Mouse (Mus musculus) stomach, postnatal 0 days (tissue): Measurements from ENCODE around the gene App.
A peak's percentile ranks its signal among the peaks of the same experiment; 100 is the strongest.

Experiments
- CTCF ChIP-seq: IDR thresholded peaks from 2 replicates; pipeline ENCODE4 v1.5.1; 2016; ENCODE audit warnings: antibody characterized with exemption, low read depth, mild to moderate bottlenecking, moderate library complexity
- EP300 ChIP-seq: optimal IDR thresholded peaks from 2 replicates; pipeline ENCODE3; 2016; ENCODE audit warnings: antibody characterized with exemption

DNA sequence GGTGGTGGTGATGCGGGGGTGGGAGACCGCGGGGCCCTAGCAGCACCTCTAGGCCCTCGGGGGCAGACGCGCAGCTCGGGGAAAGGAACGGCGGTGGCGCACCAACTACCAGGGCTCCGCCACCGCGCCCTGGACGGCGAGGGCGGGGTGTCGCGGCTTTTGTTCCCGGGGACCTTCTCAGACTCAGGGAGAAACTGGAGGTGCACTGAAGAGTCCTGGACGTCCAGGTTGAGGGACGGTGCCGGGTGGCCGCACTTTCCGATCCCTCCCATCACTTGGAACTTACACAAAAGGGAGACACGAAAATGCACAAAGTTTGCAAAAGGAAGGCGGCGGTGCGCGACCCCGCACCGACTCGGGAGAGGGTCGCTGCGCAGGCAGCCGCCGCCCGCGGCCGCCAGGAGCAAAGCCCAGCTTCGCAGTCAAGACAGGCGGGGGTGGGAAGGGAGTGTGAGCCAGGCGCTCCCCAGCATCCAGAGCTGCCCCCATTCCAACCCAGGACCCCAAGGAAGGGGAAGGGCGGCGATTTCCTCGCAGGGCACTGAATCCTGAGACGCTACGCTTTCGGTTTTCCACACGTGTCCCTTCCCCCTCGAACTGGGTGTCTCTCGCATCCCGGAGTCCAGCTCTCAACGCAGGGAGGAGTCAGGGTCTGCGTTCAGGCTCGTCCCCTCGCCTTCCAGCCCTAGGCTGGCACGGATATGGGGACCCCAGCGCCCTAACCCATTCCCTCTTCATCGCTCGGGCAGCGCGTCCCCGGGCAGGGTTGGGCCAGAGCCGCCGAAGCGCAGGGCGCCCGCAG lies 794 bp downstream of the App start:
- peak; percentile 19; the same call in 1 of the 2 replicates for TF ChIP-seq CTCF
- no peak for TF ChIP-seq EP300
